ENCODE assay signal across 13 mouse cellular contexts in genomic region chr3:34656813-34657700, GRCm38 (mm10). TPM values are rescaled to one million over a fixed set of nuclear protein-coding genes. Genes with fewer than 3 reads are reported as not detected.
DNase-seq lines count a peak whose midpoint lies in the region; ATAC-seq and TF ChIP-seq lines count a peak whose summit lies in the region.
"Had no signal": no experiment of that assay in that cellular context is flagged by ENCODE, and none has a peak within 500 bp of the region (broad histone marks: within the 10 kb centered on the region; RNA-seq: fewer than 3 reads in every experiment).

No protein-coding gene starts in this region.

- TF ChIP-seq POLR2A in cerebellum, adult 2 months (IDR thresholded peaks at IDR 0.05; ENCODE audit: borderline replicate concordance, insufficient read depth, low read length) = no peak

- peak overlapping the region; percentile 62 for H3K27ac ChIP-seq in left cerebral cortex, adult 2 months
- peak overlapping the region; percentile 99 for H3K27ac ChIP-seq in forebrain, embryonic 14.5 days (ENCODE audit: low read depth, low read length)
- H3K27ac ChIP-seq in midbrain, embryonic 13.5 days = peak overlapping the region; percentile 96
- peak overlapping the region; percentile 49 for H3K27ac ChIP-seq in stomach, postnatal 0 days (replicated peaks)
- no peak overlapping the region; the same call in 1 of the 2 replicates for H3K27ac ChIP-seq in cerebellum, adult 2 months (ENCODE audit: insufficient read depth, low read length)
- H3K27ac ChIP-seq: limb, embryonic 13.5 days had no signal

- peak overlapping the region; percentile 11; the same call in 1 of the 2 replicates for H3K4me3 ChIP-seq in left cerebral cortex, adult 2 months
- peak overlapping the region; percentile 79 for H3K4me3 ChIP-seq in forebrain, embryonic 14.5 days (ENCODE audit: low read depth, low read length)
- peak overlapping the region; percentile 59 for H3K4me3 ChIP-seq in midbrain, embryonic 13.5 days (replicated peaks)
- H3K4me3 ChIP-seq in stomach, postnatal 0 days (ENCODE audit: low read depth, low read length) = peak overlapping the region; percentile 25
- no peak overlapping the region for H3K4me3 ChIP-seq in cerebellum, adult 2 months (replicated peaks; ENCODE audit: insufficient read depth, low read depth, low read length)
- H3K4me3 ChIP-seq: limb, embryonic 13.5 days had no signal

- 7% methylated on average over 23 of the region's 23 CpGs for whole genome bisulfite sequencing in forebrain, embryonic 14.5 days
- 5% methylated on average over 23 of the region's 23 CpGs for WGBS in midbrain, embryonic 13.5 days
- WGBS in stomach, postnatal 0 days = 11% methylated on average over 23 of the region's 23 CpGs
- WGBS in cerebellum, adult 2 months = 34% methylated on average over 23 of the region's 23 CpGs

- peaks cover 19% of the 10 kb centered on the region for H3K4me1 ChIP-seq in forebrain, embryonic 14.5 days (ENCODE audit: control insufficient read depth, insufficient read depth, low read length)
- peaks cover 73% of the 10 kb centered on the region for H3K4me1 ChIP-seq in midbrain, embryonic 13.5 days (replicated peaks)
- no peaks in the 10 kb centered on the region for H3K4me1 ChIP-seq in stomach, postnatal 0 days (replicated peaks; ENCODE audit: control insufficient read depth, insufficient read depth)
- H3K4me1 ChIP-seq in cerebellum, adult 2 months (ENCODE audit: control insufficient read depth, insufficient read depth, low read length) = no peaks in the 10 kb centered on the region
- H3K4me1 ChIP-seq: limb, embryonic 13.5 days had no signal

- H3K9me3 ChIP-seq in forebrain, embryonic 14.5 days (replicated peaks; ENCODE audit: control insufficient read depth, low read length) = no peaks in the 10 kb centered on the region
- H3K9me3 ChIP-seq in midbrain, embryonic 13.5 days = no peaks in the 10 kb centered on the region
- H3K9me3 ChIP-seq in stomach, postnatal 0 days (ENCODE audit: control insufficient read depth, low read length) = no peaks in the 10 kb centered on the region
- H3K9me3 ChIP-seq: limb, embryonic 13.5 days had no signal

- TF ChIP-seq CTCF in left cerebral cortex, adult 2 months (IDR thresholded peaks at IDR 0.05) = no peak
- TF ChIP-seq CTCF in stomach, postnatal 0 days (IDR thresholded peaks at IDR 0.05; ENCODE audit: low read depth) = no peak
- no peak for TF ChIP-seq CTCF in cerebellum, adult 2 months (IDR thresholded peaks at IDR 0.05; ENCODE audit: borderline replicate concordance, insufficient read depth, low read depth, low read length)

- peaks cover 4% of the 10 kb centered on the region; the same call in 1 of the 2 replicates for H3K36me3 ChIP-seq in forebrain, embryonic 14.5 days (ENCODE audit: control insufficient read depth, insufficient read depth, low read length)
- no peaks in the 10 kb centered on the region for H3K36me3 ChIP-seq in midbrain, embryonic 13.5 days
- no peaks in the 10 kb centered on the region for H3K36me3 ChIP-seq in stomach, postnatal 0 days (ENCODE audit: control insufficient read depth, insufficient read depth, low read length)
- H3K36me3 ChIP-seq: limb, embryonic 13.5 days had no signal

- no peaks in the 10 kb centered on the region for H3K27me3 ChIP-seq in forebrain, embryonic 14.5 days (replicated peaks; ENCODE audit: control insufficient read depth, insufficient read depth, low read length)
- peaks cover 23% of the 10 kb centered on the region for H3K27me3 ChIP-seq in midbrain, embryonic 13.5 days
- peaks cover 9% of the 10 kb centered on the region; the same call in 1 of the 2 replicates for H3K27me3 ChIP-seq in stomach, postnatal 0 days (ENCODE audit: control insufficient read depth, insufficient read depth, low read length)
- H3K27me3 ChIP-seq in cerebellum, adult 2 months (ENCODE audit: control insufficient read depth, insufficient read depth, low read length) = peaks cover 5% of the 10 kb centered on the region; the same call in 1 of the 2 replicates

- intact Hi-C loops in left cerebral cortex, adult 2 months (cut with DNase I) = no loop called here
- intact Hi-C loops in left cerebral cortex, postnatal 4 days (cut with DNase I) = loop anchor here (5.0 kb wide), 1 partner anchor 685 kb away; no protein-coding TSS in a partner anchor

- peak overlapping the region; percentile 90 for H3K4me2 ChIP-seq in forebrain, embryonic 14.5 days (ENCODE audit: low read length)
- H3K4me2 ChIP-seq in midbrain, embryonic 13.5 days (replicated peaks) = peak overlapping the region; percentile 62
- H3K4me2 ChIP-seq in stomach, postnatal 0 days (replicated peaks; ENCODE audit: low read depth) = peak overlapping the region; percentile 52
- H3K4me2 ChIP-seq: limb, embryonic 13.5 days had no signal

- no peak for DNase-seq in left cerebral cortex, adult 2 months (ENCODE audit: extremely low spot score in 1 of 2, low spot score in 2 of 2)
- DNase-seq in left cerebral cortex, adult 9 months (ENCODE audit: low spot score in 2 of 2) = no peak
- peak; percentile 50 for DNase-seq in forebrain, embryonic 14.5 days (ENCODE audit: low spot score)
- no peak for DNase-seq in stomach, postnatal 0 days (ENCODE audit: low spot score)
- no peak for DNase-seq in urinary bladder, postnatal 25 days (ENCODE audit: low spot score)
- no peak for DNase-seq in left cerebral cortex, postnatal 4 days
- no peak for DNase-seq in cerebellum, adult 2 months
- DNase-seq: gastrocnemius, postnatal 14 days; heart, postnatal 36 days; kidney, postnatal 25 days; lung, postnatal 4 days had no signal

- H3K9ac ChIP-seq in forebrain, embryonic 14.5 days (ENCODE audit: low read length) = peak overlapping the region; percentile 89
- H3K9ac ChIP-seq in midbrain, embryonic 13.5 days (replicated peaks) = peak overlapping the region; percentile 80
- H3K9ac ChIP-seq in stomach, postnatal 0 days (ENCODE audit: low read length) = peak overlapping the region; percentile 53
- H3K9ac ChIP-seq: limb, embryonic 13.5 days had no signal

- no peak for ATAC-seq in forebrain, embryonic 14.5 days
- no peak for ATAC-seq in midbrain, embryonic 13.5 days
- 0 out of 2 replicates have a peak, but pooled peaks have one; percentile 35 for ATAC-seq in stomach, postnatal 0 days (ENCODE audit: low FRiP score, low TSS enrichment)

- no peak for TF ChIP-seq EP300 in stomach, postnatal 0 days (optimal IDR thresholded peaks at IDR 0.05)

RNA-seq across cellular contexts. Expression of gene Sox2, which starts 6.9 kb away (rescaled TPM):
- total RNA-seq in left cerebral cortex, adult 2 months (2021) = 10 to 100 TPM; 37.8 to 38.2 TPM
- 26.6 and 32.0 TPM in 2 replicates for polyA plus RNA-seq in forebrain, embryonic 14.5 days (2014; fragmentation: Nextera tagmentation; extraction: Ambion mirVana)
- 27.8 and 28.2 TPM in 2 replicates for polyA plus RNA-seq in midbrain, embryonic 13.5 days (2015; fragmentation: Nextera tagmentation; extraction: Ambion mirVana)
- polyA plus RNA-seq in stomach, postnatal 0 days (2015; fragmentation: Nextera tagmentation; extraction: Ambion mirVana) = 11.6 and 14.7 TPM in 2 replicates
- total RNA-seq in left cerebral cortex, postnatal 4 days (2021) = 10 to 100 TPM; 55.8 to 59.3 TPM
- polyA plus RNA-seq in cerebellum, adult 2 months (2012; rRNA removed) = 24.5 and 26.5 TPM in 2 replicates
